Mouse (Mus musculus) common myeloid progenitor, adult 5-6 weeks (primary cell): ENCODE data around the gene Ctu2. TPM values are rescaled to one million over a fixed set of nuclear protein-coding genes. Genes with fewer than 3 reads are reported as not detected.

Source experiments
- ATAC-seq: replicated peaks from 2 replicates; pipeline ENCODE4 v1.8.0; 2016; ENCODE audit warnings: low read depth, mild to moderate bottlenecking, moderate TSS enrichment, inconsistent platforms; ENCODE audit not compliant: poor library complexity, severe bottlenecking
- total RNA-seq: library from RNA; stranded (forward); fragments of 200-1000, 187-1606 nt; gene quantifications from 2 replicates; pipeline ENCODE4 v1.2.3, GENCODE M21; 2017

Ctu2 gene
- total RNA-seq, 1 experiment from 2014 or later = 26.5 TPM

DNA sequence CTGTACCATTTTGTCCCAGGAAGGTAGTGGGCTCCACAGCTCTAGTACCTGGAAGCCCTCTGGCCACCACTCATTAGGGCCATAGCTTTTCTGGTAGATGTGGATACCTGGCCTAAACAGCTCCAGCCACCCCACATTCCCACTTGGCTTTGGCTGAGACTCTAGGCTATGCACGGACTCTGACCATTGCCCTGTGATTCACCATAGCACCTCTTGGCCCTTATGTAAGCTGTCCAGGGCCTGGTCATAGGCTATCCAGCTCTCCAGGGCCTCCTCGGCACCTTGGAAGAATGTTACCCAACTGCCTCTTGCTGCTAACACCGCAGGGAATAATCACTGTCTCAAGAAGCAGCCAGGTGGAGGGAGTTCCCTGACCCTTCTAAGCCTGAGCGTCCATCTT is 53.2 kb downstream of the Ctu2 start:
- ATAC-seq = no peak

DNA sequence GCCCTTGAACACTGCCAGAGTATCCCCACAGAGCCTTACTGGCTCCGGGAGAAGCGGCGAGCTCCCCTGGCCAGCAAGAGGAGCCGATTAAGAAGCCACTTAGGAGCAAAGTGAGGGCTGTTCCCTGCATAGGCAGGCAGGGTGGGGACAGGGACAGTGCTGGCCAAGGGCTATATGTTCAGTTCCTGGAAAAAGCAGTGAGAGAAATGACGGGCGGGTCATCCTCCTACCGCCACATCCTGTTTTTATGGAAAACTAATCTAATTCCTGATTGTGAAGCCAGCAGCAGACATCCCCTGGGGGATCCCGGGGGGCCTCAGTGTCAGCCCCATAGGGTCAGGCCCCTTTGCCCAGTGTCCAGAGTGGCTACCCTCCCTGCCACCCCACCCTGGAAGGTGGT is 55.4 kb downstream of the Ctu2 start:
- no peak for ATAC-seq

Other genes with a start within 250 kb of the Ctu2 start
- 53.0 and 72.2 TPM in 2 replicates for gene Zfpm1, start 194.0 kb upstream of the Ctu2 start, total RNA-seq
- gene Trhr2, start 115.4 kb upstream of the Ctu2 start, total RNA-seq = not detected in 2 replicates
- 68.9 and 81.0 TPM in 2 replicates for gene Zc3h18, start 99.5 kb upstream of the Ctu2 start, total RNA-seq
- gene Il17c, start 54.1 kb upstream of the Ctu2 start, total RNA-seq = 0.96 TPM in 1 of 2 replicates, not detected in the other
- 42.2 and 44.6 TPM in 2 replicates for gene Cyba, start 43.2 kb upstream of the Ctu2 start, total RNA-seq
- 1.2 and 3.2 TPM in 2 replicates for gene Mvd, start 32.7 kb upstream of the Ctu2 start, total RNA-seq
- not detected in 2 replicates for gene Snai3, start 15.4 kb upstream of the Ctu2 start, total RNA-seq
- gene Rnf166, start 79 bp upstream of the Ctu2 start, total RNA-seq = 28.9 and 31.6 TPM in 2 replicates
- 19.4 and 22.3 TPM in 2 replicates for gene Piezo1, start 75.2 kb downstream of the Ctu2 start, total RNA-seq
- 38.7 and 53.3 TPM in 2 replicates for gene Cdt1, start 91.9 kb downstream of the Ctu2 start, total RNA-seq
- 72.1 and 79.3 TPM in 2 replicates for gene Aprt, start 100.8 kb downstream of the Ctu2 start, total RNA-seq
- 12.8 and 13.2 TPM in 2 replicates for gene Galns, start 135.3 kb downstream of the Ctu2 start, total RNA-seq
- gene Trappc2l, start 135.5 kb downstream of the Ctu2 start, total RNA-seq = 12.8 TPM in 2 replicates
- not detected in 2 replicates for gene Pabpn1l, start 146.6 kb downstream of the Ctu2 start, total RNA-seq
- gene Cbfa2t3, start 223.0 kb downstream of the Ctu2 start, total RNA-seq = 9.0 and 28.2 TPM in 2 replicates